Mouse (Mus musculus) kidney, adult 2 months (tissue): ENCODE results near the gene Hsph1. TPM values are rescaled to one million over a fixed set of nuclear protein-coding genes. Genes with fewer than 3 reads are reported as not detected.
A peak's percentile ranks its signal among the peaks of the same experiment; 100 is the strongest.

Experiments used
- DNase-seq: peaks from one replicate; pipeline ENCODE4 v3.0.0; 2021
- H3K27ac ChIP-seq: fragments of 200-500 bp; 2 replicates; pipeline ENCODE4 v1.5.1; 2012; ENCODE audit warnings: low read depth, low read length, control low read depth, inconsistent platforms; ENCODE audit not compliant: insufficient read depth
- H3K27me3 ChIP-seq: fragments of 200-500 bp; replicated peaks from 2 replicates; pipeline ENCODE4 v1.6.1; 2012; ENCODE audit warnings: mild to moderate bottlenecking, moderate library complexity, low read length, inconsistent platforms; ENCODE audit not compliant: control insufficient read depth, insufficient read depth
- H3K36me3 ChIP-seq: fragments of 200-500 bp; 2 replicates; pipeline ENCODE4 v1.6.1; 2012; ENCODE audit warnings: mild to moderate bottlenecking, moderate library complexity, low read length, inconsistent platforms; ENCODE audit not compliant: control insufficient read depth, insufficient read depth
- H3K4me1 ChIP-seq: fragments of 200-500 bp; 2 replicates; pipeline ENCODE4 v1.6.1; 2011; ENCODE audit warnings: low read length; ENCODE audit not compliant: control insufficient read depth, insufficient read depth
- H3K4me3 ChIP-seq: fragments of 200-500 bp; 2 replicates; pipeline ENCODE4 v1.5.1; 2011; ENCODE audit warnings: mild to moderate bottlenecking, low read depth, low read length, control low read depth; ENCODE audit not compliant: insufficient read depth
- CTCF ChIP-seq: fragments of 200-500 bp; conservative IDR thresholded peaks from 2 replicates; pipeline ENCODE4 v1.5.1; 2011; ENCODE audit warnings: low read depth, mild to moderate bottlenecking, control low read depth, low read length, moderate library complexity, mixed read lengths; ENCODE audit not compliant: insufficient read depth, insufficient read length
- POLR2A ChIP-seq: fragments of 200-500 bp; IDR thresholded peaks from one replicate; pipeline ENCODE4 v1.6.1; 2011; ENCODE audit warnings: low read depth, low read length, control low read depth
- WGBS: fragments of 180-500 bp; shearing (Covaris S2); methylation state at CpG from one replicate; pipeline ENCODE4 v1.1.7; 2018; 5-methylcytosine and 5-hydroxymethylcytosine counted together
- polyA plus RNA-seq: library from polyadenylated mRNA; depleted of rRNA; stranded (reverse); fragments of >200 nt; gene quantifications from 2 replicates; pipeline ENCODE4 v1.2.3, GENCODE M21; 2012

Hsph1 gene
- polyA plus RNA-seq, 1 experiment = 24.0 TPM

DNA sequence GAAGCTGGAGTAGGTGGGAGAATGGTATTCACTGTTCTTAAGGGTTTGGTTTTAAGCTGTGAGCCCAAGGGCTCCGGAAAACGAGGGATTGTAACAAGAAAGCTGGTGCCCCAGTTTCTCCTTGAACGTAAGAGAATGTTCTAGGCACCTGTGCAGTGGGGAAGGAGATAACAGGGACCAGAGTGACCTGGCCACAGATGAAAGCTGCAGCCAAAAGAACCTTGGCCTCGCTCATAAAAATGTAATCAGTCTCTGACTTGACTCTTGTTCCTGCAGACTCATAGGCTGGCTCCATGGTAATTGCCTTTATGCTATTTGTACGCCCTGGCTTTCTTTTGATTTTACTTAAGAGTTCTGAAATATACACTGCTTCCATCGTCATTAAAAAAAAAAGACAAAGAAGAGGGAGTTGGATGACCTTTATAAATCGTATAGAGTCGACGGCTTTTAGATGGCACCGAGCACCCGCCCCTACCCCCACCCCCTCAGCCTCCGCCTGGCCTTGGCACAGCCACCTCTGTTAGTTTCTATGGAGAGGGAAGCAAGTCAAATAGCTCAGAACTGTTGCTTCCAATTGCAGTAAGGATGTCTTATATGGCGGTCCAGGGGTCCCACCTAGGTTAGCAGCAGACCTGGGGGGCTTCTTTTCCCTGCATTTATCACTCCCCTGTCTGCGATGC lies 13.5 kb upstream of the Hsph1 start:
- peaks cover 2% of the 10 kb centered on the region; the same call in 1 of the 2 replicates for H3K4me1 ChIP-seq
- no peak for TF ChIP-seq CTCF
- TF ChIP-seq POLR2A = no peak
- no peak overlapping the region for H3K27ac ChIP-seq
- no peaks in the 10 kb centered on the region for H3K36me3 ChIP-seq
- WGBS = 83% methylated on average over 14 of the region's 14 CpGs
- no peak overlapping the region for H3K4me3 ChIP-seq
- H3K27me3 ChIP-seq = no peaks in the 10 kb centered on the region
- DNase-seq = no peak

- Histone ChIP-seq H3K27ac (no peak overlapping the region), H3K36me3 (no peaks in the 10 kb centered on the region), H3K4me1 (peaks cover 2% of the 10 kb centered on the region; the same call in 1 of the 2 replicates), H3K4me3 (no peak overlapping the region), H3K27me3 (no peaks in the 10 kb centered on the region)
- no peak for DNase-seq
- TF ChIP-seq POLR2A = no peak
- no peak for TF ChIP-seq CTCF
- WGBS = 85% methylated on average over 6 of the region's 6 CpGs
Observed at GRCm38 (mm10) chr5:149648895-149649406, 12.8 kb upstream of the Hsph1 start.

DNA sequence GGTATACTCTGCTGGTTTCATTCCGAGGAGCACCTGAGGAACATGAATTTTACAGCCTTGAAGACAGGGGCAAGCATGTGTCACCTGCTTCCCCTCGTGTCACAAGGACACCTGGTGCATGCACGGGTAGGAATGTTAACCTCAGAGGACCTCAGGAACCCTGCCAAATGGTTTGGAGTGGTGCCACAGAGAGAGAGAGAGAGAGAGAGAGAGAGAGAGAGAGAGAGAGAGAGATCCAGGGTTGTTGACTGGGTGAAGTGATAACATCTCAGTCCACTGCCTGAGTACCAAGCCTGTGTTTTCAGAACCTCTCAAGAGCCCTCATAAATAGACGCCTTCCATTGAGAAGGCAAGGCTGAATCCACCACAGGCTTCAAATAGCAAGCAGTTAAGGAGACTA lies 12.0 kb upstream of the Hsph1 start:
- Histone ChIP-seq H3K4me3 (no peak overlapping the region), H3K36me3 (no peaks in the 10 kb centered on the region), H3K27ac (no peak overlapping the region), H3K4me1 (peaks cover 2% of the 10 kb centered on the region; the same call in 1 of the 2 replicates), H3K27me3 (no peaks in the 10 kb centered on the region)
- WGBS = 20% methylated on average over 4 of the region's 4 CpGs
- DNase-seq = peak; percentile 49
- TF ChIP-seq POLR2A (no peak), CTCF (no peak)

DNA sequence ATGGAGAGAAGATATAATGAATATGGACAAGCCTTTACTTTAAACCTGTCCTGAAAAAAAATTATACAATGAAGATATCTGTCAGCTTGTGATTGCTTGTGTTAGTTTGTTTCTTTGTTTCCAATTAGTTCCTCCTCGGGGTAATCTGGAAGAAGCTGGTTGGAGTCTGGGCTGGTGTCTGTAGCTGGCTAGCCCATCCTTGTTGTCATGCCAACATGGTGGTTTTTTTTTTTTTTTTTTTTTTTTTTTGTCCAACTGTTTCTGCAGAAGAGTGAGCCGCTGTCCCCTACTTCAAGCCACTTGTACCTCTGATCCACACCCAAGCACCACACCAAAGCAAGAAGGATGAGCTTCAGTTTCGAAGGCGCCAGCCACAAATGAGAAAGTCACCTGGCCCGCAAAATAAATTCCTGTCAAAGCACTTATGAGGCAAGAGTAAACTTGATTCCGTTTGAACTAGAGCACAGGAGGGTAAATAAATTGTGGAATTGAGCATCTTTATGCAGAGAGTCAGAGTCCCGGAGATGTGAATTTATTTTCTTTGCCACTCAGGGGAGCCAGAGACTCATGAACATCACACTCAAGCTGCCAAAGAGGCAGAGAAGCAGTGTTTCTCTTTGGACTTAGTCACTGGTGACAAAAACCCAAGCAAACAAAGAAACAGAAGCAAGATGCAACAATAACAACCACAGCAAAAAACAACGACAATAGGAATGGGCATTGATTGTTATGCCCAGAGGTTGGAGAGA lies 11.4 kb upstream of the Hsph1 start:
- Histone ChIP-seq H3K27ac (no peak overlapping the region), H3K4me1 (peaks cover 2% of the 10 kb centered on the region; the same call in 1 of the 2 replicates), H3K27me3 (no peaks in the 10 kb centered on the region), H3K4me3 (no peak overlapping the region), H3K36me3 (no peaks in the 10 kb centered on the region)
- DNase-seq = no peak
- 59% methylated on average over 8 of the region's 8 CpGs for WGBS
- TF ChIP-seq POLR2A (no peak), CTCF (no peak)

- WGBS = 54% methylated on average over 11 of the region's 11 CpGs
Observed at GRCm38 (mm10) chr5:149642783-149643509, 6.8 kb upstream of the Hsph1 start.

GRCm38 (mm10) chr5:149642366-149642765 lies 6.2 kb upstream of the Hsph1 start:
- Histone ChIP-seq H3K36me3 (no peaks in the 10 kb centered on the region), H3K4me1 (no peaks in the 10 kb centered on the region), H3K27me3 (no peaks in the 10 kb centered on the region), H3K27ac (no peak overlapping the region), H3K4me3 (no peak overlapping the region)
- no peak for DNase-seq
- TF ChIP-seq POLR2A = no peak
- TF ChIP-seq CTCF = no peak; the same call in 1 of the 2 replicates
- 28% methylated on average over 6 of the region's 6 CpGs for WGBS

More at GRCm38 (mm10) chr5:149642783-149643509, 6.8 kb upstream of the Hsph1 start:
- H3K27ac ChIP-seq = no peak overlapping the region
- no peaks in the 10 kb centered on the region for H3K36me3 ChIP-seq
- peaks cover 2% of the 10 kb centered on the region; the same call in 1 of the 2 replicates for H3K4me1 ChIP-seq
- no peaks in the 10 kb centered on the region for H3K27me3 ChIP-seq
- no peak overlapping the region for H3K4me3 ChIP-seq
- TF ChIP-seq POLR2A = no peak
- no peak for TF ChIP-seq CTCF
- no peak for DNase-seq
